Mouse (Mus musculus): ENCODE measurements at regions not wholly inside any gene's neighbourhood (a gene's known extent, or its start where the extent isn't known, plus 50 kb on each side); places are given as distances from the start of the nearest gene placed in this dataset.

DNA sequence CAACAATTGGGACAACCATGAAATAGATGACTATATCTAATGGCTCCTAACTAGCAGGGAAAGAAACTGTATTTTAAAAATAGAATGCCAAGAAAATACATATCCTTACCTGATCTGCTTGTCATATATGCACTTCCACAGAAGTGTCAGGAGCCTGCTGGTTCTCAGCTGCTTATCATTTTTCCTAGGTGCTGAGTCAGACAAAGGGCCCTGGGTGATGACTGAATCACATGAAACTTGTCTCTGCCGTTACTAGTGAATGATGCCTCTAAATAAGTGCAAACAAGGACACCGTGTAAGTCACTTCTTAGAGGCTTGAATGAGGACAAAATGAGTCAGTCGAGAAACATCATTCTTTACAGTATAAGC lies 263.5 kb upstream of the Ptger4 start:
- no peak for DNase-seq (ENCODE audit: low spot score in 2 of 2)

DNA sequence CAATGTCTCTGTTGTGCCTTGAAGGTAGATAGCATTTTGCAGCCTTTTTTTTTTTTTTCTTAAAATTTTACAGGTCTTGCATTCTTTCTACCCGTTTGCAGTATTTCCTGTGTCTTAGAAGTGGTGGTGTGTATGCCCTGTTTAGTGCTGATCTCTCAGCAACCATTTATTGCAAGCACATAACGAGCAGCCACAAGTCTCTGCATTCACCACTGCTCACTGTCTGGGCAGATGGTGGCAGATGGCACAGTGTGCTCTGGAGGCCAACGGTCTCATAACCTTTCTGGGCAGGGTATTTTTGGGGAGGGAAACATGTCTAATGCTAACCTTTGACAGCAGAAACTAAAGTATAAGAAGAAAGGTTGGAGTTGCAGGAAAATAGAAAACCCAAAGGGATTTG lies 266.1 kb upstream of the Ptger4 start:
- DNase-seq (ENCODE audit: low spot score in 2 of 2): no peak

DNA sequence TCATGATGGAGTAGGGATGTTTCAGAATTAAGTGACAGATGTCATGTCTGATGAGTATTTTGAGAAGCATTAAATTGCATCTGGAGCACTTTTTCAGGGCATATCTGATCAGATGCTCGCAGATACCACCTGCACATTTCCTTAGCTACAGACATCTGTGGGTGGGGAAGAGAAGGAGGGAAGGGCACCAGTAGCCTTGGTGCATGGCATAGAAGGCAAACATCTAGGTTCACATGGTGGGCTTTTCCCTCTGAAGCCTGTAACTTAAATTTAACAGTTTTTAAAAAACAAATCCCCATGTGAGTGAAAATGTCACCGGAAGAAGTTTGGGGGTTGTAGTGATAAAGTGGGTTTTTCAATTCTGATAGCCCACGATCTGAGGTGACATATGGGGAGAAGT lies 267.1 kb upstream of the Ptger4 start:
- no peak for DNase-seq (ENCODE audit: low spot score in 2 of 2)

DNA sequence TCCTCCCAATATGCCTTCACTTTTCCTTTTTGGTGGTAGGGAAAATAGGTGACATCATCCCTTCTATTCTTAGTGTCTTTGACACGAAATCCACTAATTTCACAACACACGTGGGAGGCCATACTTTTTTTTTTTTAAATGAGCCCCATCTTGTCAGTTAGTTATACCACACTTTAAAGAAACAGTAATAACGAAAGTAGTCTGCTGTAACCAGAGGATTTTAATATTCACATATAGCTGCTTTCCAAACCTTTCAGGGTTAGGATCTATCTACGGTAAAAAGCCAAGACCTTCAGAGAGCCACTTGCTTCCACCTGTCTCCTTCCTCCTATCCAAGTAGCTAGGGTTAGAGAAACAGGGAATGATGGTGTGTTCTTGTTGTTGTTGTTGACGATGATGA lies 268.6 kb upstream of the Ptger4 start:
- no peak for DNase-seq (ENCODE audit: low spot score in 2 of 2)

DNA sequence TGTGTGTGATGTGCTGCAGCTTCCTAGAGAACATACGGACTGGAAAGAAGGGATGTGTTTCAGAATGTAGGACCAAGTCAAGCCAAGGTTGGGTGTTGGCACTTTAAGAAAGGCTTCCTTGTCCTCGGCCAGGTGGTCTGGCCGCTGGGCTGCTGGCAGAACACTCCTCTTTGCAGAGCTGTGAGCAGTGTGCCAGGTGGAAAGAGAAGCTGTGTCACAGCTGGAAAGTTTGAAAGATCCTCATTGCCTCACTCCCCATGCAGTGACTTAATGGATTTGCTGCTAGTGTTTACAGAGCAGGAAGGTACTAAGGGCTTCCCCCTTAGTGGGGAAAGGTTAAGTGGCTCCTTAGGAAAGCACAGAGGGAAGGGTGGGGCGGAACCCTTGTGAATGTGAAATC lies 269.2 kb upstream of the Ptger4 start:
- no peak for DNase-seq (ENCODE audit: low spot score in 2 of 2)

DNA sequence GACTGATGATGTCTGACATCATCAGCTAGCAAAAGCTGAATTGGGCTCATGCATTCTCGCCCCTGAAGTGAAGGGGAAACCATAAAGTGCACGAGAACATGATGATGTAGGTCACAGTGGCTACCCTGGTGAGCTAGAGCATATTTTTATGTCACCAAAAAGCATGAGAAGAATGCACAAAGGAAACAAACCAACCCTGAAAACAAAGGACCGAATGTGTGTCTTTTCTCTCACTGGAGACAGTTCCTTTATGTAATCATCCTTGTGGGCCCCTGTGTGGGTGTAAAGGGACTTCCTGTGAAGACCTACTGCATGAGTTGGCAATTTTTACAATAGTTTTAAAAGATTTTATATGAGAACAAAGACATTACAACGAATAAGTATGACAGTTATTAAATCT lies 270.2 kb upstream of the Ptger4 start:
- no peak for DNase-seq (ENCODE audit: low spot score in 2 of 2)

DNA sequence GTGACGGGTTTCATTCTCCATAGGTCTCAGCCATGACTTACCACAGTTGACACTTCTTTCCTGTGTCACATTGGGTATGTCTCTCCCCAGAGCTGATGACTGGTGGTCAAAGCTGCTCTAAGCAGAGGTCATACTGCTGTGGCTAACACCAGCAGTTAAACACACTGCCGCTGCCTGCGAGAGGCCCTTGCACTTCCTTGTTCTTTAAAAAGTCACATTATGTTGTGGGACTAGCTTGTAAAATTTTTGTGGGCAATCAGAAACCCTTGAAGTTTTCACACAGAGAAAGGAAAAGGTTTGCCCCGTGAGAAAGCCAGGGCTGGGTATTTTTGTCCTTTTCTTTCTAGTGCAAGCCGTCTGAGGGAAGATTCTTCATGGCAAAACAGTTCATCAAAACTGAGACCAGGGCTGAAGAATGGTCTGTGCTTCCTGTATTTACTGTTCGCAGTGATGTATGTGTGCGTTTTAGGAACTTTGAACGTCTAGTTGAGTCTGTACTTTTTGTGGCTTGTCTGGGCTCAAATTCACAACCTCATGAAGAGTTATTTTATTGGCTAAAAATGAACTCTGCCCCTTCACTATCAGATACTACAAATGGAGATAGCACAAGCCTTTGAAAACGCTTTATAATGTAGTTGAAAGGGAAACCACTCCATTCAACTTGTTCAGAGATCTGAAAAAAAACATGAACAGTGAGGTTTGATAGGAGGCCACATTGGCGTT lies 273.4 kb upstream of the Ptger4 start:
- DNase-seq (ENCODE audit: low spot score in 2 of 2): no peak

DNA sequence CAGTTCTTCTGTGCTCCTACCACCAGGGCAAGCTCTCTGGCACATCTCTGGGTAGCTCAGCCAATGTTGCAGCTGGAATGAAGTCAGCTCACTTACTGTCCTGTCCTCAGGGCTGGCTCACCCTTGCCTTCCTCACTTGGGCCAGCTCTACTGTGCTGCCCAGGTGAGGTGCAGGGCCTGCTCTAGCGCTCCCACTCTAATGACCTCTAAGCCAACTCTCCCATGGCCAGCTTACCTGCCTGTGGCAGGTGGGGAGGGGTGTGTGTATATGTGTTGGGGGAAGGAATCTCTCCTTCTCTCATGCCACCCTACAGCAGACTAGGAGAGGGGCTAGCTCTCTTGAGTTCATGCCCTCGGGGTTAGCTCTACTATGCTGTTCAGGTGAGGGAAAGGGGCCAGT lies 275.6 kb upstream of the Ptger4 start:
- no peak for DNase-seq (ENCODE audit: low spot score in 2 of 2)

DNA sequence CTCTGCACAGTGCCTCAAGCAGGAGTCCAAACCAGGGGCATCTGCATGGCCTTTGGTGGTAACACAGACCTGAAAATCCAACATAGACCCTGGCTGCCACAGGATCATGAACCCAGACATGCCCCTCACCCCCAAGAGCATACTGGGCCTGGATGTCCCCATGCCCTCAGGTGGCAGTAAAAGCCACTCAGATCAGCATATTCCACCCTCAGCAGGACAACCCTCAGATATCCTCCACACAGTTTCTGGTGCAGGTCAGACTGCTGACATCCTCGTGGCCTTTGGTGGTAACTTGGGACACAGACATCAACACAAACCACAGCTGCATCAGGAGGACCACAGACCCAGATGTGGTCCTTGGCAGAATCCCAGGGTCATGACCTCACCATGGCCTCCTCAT lies 276.0 kb upstream of the Ptger4 start:
- DNase-seq (ENCODE audit: low spot score in 2 of 2): no peak

DNA sequence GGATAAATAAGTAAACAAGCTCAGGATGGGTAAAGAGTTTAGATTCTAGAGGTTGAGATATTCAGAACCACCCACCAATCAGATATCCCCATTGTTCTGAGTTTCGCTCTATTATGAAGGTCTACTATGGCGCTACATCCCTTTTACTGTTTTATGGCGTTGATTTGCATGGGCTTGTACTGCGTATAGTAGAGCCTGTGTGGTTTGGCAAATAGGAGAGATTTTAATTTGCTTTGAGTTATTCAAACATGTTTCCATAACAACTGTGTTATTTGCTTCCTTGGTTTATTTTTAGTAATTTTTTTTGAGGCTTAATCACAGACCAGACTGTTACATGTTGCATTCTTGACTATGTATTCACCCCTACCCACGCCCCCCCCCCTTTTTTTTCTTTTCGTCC lies 284.6 kb upstream of the Ptger4 start:
- DNase-seq (ENCODE audit: low spot score in 2 of 2): no peak

DNA sequence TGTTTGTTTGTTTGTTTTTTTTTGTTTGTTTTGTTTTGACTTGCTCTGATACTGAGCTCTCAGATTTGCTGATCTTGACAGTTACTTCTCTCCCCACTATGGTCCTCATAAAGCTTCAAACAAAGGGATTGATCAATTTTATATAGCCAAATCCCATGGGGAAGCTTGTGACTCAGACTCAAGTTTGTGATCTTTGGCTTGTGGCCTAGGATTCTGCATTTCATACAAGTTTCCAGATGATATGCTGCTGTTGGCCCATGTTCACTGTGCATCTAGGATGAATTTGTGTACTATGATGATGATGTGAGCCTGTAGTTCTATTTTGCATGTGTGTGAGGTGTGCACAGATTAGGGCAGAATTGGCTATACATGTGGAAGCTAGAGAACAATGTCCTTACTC lies 289.7 kb upstream of the Ptger4 start:
- no peak for DNase-seq (ENCODE audit: low spot score in 2 of 2)

DNA sequence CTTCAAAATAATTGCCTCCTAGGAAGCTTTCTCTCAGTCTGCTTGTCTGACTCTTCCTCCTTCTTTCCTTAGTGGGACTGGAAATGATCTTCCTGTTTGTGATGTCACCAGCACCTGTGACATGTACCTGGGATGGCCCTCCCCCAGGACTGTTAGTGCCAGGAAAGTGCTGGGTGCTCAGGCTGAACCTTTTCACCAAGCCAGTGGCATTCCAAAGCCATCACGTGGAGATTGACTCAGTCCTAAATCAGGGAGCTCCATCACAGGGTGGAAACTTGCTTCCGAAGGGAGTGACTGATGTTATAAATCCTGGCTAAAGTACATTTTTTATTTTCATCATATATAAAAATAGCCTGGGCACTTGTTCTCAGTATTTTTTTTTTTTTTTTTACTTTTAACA lies 293.4 kb upstream of the Ptger4 start:
- no peak for DNase-seq (ENCODE audit: low spot score in 2 of 2)

DNA sequence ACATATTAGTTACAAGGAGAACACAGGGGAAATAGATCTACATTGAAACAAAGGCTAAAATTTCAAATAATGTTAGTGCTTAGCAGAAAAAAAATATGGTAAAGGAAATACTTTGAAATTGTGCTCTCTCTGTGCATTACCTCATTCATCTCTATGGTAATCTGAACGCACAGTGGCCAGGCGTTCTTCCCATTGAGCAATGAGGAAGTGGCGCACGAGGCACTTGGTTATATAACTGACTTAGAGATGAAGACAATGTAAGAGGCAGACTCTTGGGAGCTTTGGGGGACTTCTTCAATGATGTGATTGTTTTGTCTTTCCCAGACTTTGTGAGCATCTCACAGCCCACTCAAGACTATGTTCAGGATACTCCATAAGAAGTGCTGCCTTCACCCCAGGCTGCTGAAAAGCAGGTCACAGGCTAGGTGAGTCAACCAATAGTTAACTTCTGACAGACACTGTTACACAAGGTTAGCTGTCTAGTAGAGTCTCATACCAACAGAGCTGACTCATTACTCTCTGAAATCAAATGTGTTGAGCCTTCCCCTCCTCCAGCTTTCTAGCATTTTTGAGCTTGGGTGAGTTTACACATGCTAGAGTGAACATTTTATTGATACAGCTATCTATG lies 295.4 kb upstream of the Ptger4 start:
- no peak for DNase-seq (ENCODE audit: low spot score in 2 of 2)

DNA sequence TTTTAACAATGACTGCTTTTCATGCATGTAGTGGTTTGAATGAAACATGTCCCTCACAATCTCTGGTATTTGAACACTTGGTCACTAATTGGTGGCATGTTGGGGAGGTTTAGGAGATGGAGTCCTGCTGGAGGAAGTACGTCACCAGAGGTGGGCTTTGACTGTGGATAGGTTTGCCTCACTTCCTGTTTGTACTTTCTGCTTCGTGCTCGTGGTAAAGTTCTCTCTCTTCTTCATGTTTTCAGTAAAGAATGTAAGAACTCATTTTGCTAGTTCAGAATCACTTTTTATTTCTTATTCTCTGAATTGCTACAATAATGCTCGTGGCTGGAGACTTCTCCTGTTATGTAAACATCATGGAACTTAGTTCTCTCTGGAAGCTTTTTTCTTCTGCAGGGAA lies 310.5 kb upstream of the Ptger4 start:
- DNase-seq (ENCODE audit: low spot score in 2 of 2): no peak

DNA sequence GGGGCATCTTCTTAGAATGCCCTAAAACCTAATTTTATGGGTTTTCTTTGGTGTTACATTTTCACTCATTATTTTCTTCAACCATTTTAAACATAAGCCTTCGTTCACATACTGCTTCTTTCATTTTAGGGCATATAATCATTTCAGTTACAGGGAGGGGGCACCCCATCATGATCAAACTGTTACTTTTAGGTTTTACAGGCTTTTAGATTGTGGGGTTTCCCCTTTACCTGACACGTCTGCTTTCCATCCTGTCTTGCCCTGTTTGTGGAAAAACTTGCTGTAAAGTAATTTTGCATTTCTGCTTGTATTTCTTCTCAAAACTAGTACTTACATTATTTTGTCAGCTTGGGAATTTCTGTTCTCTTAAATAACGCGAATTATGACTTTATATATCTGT lies 310.9 kb upstream of the Ptger4 start:
- no peak for DNase-seq (ENCODE audit: low spot score in 2 of 2)

DNA sequence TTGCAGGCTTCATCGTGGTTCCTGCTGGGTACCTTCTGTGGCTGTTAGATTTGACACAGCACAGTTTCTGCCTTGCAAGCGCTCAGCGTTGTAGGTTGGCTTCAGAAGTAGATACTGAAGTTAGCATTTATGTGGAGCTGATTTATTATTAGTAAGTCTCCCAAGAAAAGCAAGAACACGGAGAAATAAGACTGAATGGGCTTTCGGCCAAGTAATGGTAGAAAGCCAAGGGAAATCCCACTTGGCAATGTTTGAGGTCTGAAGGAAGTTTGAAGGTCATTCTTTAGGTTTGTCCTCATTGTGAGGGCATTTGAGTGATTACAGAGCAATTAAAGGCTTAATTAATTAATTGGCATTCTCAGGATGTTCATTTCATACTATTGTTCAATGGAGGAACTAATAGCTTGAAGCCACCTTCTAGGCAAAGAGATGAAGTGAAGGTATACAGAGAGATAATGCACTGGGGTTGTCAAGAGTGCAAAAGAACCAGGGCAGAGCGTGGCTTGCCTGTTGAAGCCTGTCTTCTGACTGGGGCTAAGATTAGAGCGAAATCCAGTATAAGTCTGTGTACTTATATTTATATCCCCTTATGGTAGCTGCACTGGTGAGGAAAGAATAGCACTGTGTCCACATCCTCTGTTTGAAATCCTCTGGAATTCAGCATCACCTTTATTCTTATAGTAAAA lies 311.5 kb upstream of the Ptger4 start:
- no peak for DNase-seq (ENCODE audit: low spot score in 2 of 2)

DNA sequence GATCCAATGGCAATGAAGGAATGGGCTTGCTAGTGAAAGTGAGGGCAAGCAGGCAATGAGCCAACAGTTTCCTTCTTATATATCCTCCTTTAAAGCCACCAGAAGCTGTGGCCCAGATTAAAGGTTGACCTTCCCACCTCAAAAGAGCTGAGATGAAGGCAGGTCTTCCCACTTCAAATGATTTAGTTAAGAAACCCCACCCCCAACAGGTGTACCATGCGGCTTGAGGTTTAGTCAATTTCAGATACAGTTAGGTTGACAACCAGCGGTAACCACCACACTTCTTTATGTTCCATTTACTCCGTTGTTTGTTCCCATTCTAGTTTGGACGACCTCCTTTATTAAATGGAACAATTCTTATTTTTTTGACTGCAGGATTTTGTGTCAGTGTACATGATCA lies 317.8 kb upstream of the Ptger4 start:
- DNase-seq (ENCODE audit: low spot score in 2 of 2): no peak

DNA sequence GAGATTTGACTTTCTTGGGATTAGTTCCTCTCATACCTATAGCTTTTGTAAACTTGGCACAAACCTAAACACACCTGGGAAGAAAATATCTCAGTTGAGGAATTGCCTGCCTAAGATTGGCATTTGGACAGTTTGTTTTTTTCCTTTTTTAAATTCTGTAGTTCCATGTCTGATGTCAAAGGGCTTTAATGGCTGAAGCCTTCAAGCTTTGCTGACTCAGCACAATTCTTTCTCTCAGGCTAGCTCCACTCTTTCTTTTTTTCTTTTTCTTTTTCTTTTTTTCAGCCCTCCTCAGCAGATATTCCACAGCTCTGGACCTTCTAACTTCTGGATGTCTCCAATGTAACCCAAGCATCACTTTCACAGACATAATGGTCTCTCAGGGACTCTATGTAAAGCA lies 330.4 kb upstream of the Ptger4 start:
- no peak for DNase-seq (ENCODE audit: low spot score in 2 of 2)

DNA sequence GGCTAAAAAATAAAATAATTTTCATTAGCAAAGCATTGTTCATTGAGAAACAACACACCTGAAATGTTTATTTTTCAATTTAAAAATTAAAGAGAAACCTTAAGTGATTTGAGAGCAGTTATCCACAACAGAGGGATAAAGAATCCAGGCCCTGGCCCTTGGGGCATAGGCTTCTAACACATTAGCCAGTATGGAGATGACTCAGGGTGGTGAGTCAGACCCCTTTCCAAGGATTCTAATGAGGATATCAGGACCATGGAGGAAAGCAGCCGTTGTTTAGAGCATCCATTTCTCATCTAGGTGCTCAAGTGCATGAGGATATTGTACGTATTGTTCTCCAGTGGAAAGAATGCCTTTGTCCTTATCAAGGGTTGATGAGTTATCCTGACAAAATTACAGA lies 335.6 kb upstream of the Ptger4 start:
- DNase-seq (ENCODE audit: low spot score in 2 of 2): no peak

DNA sequence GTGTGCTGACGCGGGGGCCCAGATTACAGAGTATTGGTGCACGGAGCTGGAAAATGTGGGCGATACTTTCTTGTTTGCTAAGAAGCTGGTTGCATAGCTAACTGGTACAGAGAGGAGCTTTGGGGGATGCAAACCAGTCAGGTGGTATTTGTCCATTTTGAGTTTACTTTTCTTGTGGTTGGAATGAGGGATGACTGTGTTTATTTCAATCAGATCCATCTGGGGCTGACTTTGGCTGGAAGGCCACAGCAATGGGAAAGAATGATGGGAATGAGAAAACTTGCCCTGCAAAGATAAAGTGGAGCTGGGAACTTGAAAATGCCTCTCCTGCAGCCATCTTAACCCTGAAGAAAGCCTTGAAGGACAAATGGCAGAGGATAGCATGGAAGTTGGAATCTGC lies 336.4 kb upstream of the Ptger4 start:
- no peak for DNase-seq (ENCODE audit: low spot score in 2 of 2)

DNA sequence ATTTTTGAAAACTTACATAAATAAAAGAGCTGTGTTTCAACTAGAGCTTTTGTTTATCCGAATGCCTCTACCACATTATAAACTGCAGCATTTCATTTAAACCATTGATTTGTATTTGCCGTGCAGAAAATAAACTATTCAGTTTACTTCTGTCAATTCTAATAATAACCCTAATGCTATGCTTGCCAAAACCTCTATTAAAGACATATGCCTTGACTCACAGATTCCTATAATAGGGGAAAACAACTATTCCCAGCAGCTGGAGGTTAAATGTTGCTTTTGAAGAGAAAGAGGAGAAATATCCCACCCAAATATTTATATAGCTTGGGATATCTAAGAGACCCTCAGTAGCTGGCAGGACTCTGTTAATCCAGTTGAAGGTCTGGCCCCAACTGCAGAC lies 340.4 kb upstream of the Ptger4 start:
- no peak for DNase-seq (ENCODE audit: low spot score in 2 of 2)

DNA sequence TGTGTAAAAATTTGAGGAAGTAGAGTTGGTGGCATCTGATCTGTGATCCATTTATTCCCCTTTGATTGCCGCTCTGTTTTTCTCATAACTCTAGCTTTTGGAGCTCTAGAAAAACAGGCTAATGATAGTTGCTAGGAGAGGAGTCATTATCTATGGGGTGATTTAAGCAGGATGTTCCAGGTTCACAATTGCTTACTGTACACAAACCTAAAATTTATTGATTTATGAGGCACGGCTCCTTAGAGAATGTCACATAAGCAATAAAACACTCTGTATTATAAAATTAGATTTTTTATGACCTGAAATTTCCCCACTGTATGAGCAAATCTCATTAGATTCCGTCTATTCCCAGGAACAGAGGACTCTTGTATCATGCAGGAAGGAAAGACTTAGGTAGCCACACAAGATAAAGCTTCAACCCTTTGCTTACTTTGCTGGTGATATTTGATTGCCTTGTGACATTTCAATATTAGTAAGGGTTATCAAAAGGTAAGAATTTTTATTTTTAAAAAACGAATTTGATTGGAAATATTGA lies 360.8 kb upstream of the Ptger4 start:
- DNase-seq (ENCODE audit: low spot score in 2 of 2): no peak

DNA sequence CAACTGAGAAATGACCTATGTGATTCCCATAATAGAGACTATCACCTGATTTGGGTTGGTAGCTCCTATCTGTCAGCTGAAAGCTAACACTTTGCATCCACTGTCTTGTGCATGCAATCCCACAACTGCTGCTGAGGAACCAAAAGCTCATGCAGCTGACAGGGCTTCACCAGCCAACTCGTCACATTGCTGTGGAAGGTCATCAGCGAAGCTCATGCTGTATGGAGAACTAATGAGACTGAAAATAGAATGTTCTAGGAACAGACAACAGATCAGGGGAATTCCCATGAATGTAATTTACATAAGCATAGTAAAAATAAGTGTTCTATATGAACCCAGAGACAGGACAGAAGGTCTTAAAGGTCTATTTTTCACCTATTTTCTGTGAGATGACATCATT lies 363.5 kb upstream of the Ptger4 start:
- no peak for DNase-seq (ENCODE audit: low spot score in 2 of 2)
